Mouse (Mus musculus): Measurements from ENCODE around the gene Scg2. TPM values are rescaled to one million over a fixed set of nuclear protein-coding genes. Genes with fewer than 3 reads are reported as not detected.

The Scg2 gene
- not detected in 2 replicates for total RNA-seq (2014; fragmentation: Nextera tagmentation)
- 0.06 and 0.27 TPM in 2 replicates for total RNA-seq (2017)
- not detected in 2 replicates for polyA plus RNA-seq (2012)

GRCm38 (mm10) chr1:79439609-79440308 lies at the start of gene Scg2:
Gene Scg2 (minus strand): TSS chr1:79440120.
- H3K4me1 ChIP-seq (ENCODE audit: insufficient read depth, low read depth, low read length): no peaks in the 10 kb centered on the region
- no peaks in the 10 kb centered on the region for H3K9me3 ChIP-seq (replicated peaks)
- no peak within 1 kb of the TSS for H3K4me3 ChIP-seq (ENCODE audit: low read depth, low read length)
- DNase-seq (ENCODE audit: low spot score): no peak
- no peak for TF ChIP-seq GATA2 (IDR thresholded peaks at IDR 0.05; ENCODE audit: borderline replicate concordance, low read depth, low read length)
- TF ChIP-seq CTCF (IDR thresholded peaks at IDR 0.05; ENCODE audit: low read depth, low read length): no peak
- TF ChIP-seq GATA1 (IDR thresholded peaks at IDR 0.05; ENCODE audit: borderline replicate concordance, low read length): no peak
- TF ChIP-seq TAL1 (conservative IDR thresholded peaks at IDR 0.05; ENCODE audit: low read depth, low read length): no peak
- TF ChIP-seq POLR2AphosphoS5 (IDR thresholded peaks at IDR 0.05; ENCODE audit: insufficient replicate concordance, low read depth, low read length): no peak
- no peak for ATAC-seq (ENCODE audit: extremely low read depth, insufficient number of reproducible peaks, low FRiP score, poor library complexity, severe bottlenecking)
- no peaks in the 10 kb centered on the region for H3K36me3 ChIP-seq (replicated peaks)
- no peaks in the 10 kb centered on the region for H3K27me3 ChIP-seq (ENCODE audit: insufficient read depth, low read length)

GRCm38 (mm10) chr1:79485546-79485945 lies 45.6 kb upstream of the Scg2 start:
- H3K4me3 ChIP-seq (ENCODE audit: low read depth, low read length): no peak overlapping the region
- H3K4me1 ChIP-seq (ENCODE audit: insufficient read depth, low read depth, low read length): no peaks in the 10 kb centered on the region
- ATAC-seq (ENCODE audit: extremely low read depth, insufficient number of reproducible peaks, low FRiP score, poor library complexity, severe bottlenecking): no peak
- no peak for TF ChIP-seq POLR2AphosphoS5 (IDR thresholded peaks at IDR 0.05; ENCODE audit: insufficient replicate concordance, low read depth, low read length)
- no peak for TF ChIP-seq CTCF (IDR thresholded peaks at IDR 0.05; ENCODE audit: low read depth, low read length)
- H3K36me3 ChIP-seq (replicated peaks): no peaks in the 10 kb centered on the region
- H3K9me3 ChIP-seq (replicated peaks): no peaks in the 10 kb centered on the region
- H3K27me3 ChIP-seq (ENCODE audit: insufficient read depth, low read length): no peaks in the 10 kb centered on the region
- no peak for DNase-seq (ENCODE audit: low spot score)

- H3K4me3 ChIP-seq (ENCODE audit: low read depth, low read length): no peak overlapping the region
- H3K27me3 ChIP-seq (ENCODE audit: insufficient read depth, low read length): no peaks in the 10 kb centered on the region
- H3K36me3 ChIP-seq (replicated peaks): no peaks in the 10 kb centered on the region
- H3K9me3 ChIP-seq (replicated peaks): no peaks in the 10 kb centered on the region
- TF ChIP-seq GATA1 (IDR thresholded peaks at IDR 0.05; ENCODE audit: borderline replicate concordance, low read length) (no peak), POLR2AphosphoS5 (IDR thresholded peaks at IDR 0.05; ENCODE audit: insufficient replicate concordance, low read depth, low read length) (no peak), GATA2 (IDR thresholded peaks at IDR 0.05; ENCODE audit: borderline replicate concordance, low read depth, low read length) (no peak), CTCF (IDR thresholded peaks at IDR 0.05; ENCODE audit: low read depth, low read length) (no peak), TAL1 (conservative IDR thresholded peaks at IDR 0.05; ENCODE audit: low read depth, low read length) (no peak)
- no peaks in the 10 kb centered on the region for H3K4me1 ChIP-seq (ENCODE audit: insufficient read depth, low read depth, low read length)
- no peak for DNase-seq (ENCODE audit: low spot score)
- ATAC-seq (ENCODE audit: extremely low read depth, insufficient number of reproducible peaks, low FRiP score, poor library complexity, severe bottlenecking): no peak
These were observed 30.9 kb upstream of the Scg2 start for GRCm38 (mm10) chr1:79470856-79471255.

- no peaks in the 10 kb centered on the region for H3K9me3 ChIP-seq (replicated peaks)
- H3K4me1 ChIP-seq (ENCODE audit: insufficient read depth, low read depth, low read length): no peaks in the 10 kb centered on the region
- H3K36me3 ChIP-seq (replicated peaks): no peaks in the 10 kb centered on the region
- no peaks in the 10 kb centered on the region for H3K27me3 ChIP-seq (ENCODE audit: insufficient read depth, low read length)
- ATAC-seq (ENCODE audit: extremely low read depth, insufficient number of reproducible peaks, low FRiP score, poor library complexity, severe bottlenecking) (no peak), DNase-seq (ENCODE audit: low spot score) (no peak)
- H3K4me3 ChIP-seq (ENCODE audit: low read depth, low read length): no peak overlapping the region
- TF ChIP-seq GATA2 (IDR thresholded peaks at IDR 0.05; ENCODE audit: borderline replicate concordance, low read depth, low read length) (no peak), POLR2AphosphoS5 (IDR thresholded peaks at IDR 0.05; ENCODE audit: insufficient replicate concordance, low read depth, low read length) (no peak), CTCF (IDR thresholded peaks at IDR 0.05; ENCODE audit: low read depth, low read length) (no peak), TAL1 (conservative IDR thresholded peaks at IDR 0.05; ENCODE audit: low read depth, low read length) (no peak), GATA1 (IDR thresholded peaks at IDR 0.05; ENCODE audit: borderline replicate concordance, low read length) (no peak)
These were observed 30.0 kb upstream of the Scg2 start for GRCm38 (mm10) chr1:79469871-79470270.

- H3K36me3 ChIP-seq (replicated peaks): no peaks in the 10 kb centered on the region
- TF ChIP-seq CTCF (IDR thresholded peaks at IDR 0.05; ENCODE audit: low read depth, low read length) (no peak), GATA2 (IDR thresholded peaks at IDR 0.05; ENCODE audit: borderline replicate concordance, low read depth, low read length) (no peak), POLR2AphosphoS5 (IDR thresholded peaks at IDR 0.05; ENCODE audit: insufficient replicate concordance, low read depth, low read length) (no peak), GATA1 (IDR thresholded peaks at IDR 0.05; ENCODE audit: borderline replicate concordance, low read length) (no peak), TAL1 (conservative IDR thresholded peaks at IDR 0.05; ENCODE audit: low read depth, low read length) (no peak)
- ATAC-seq (ENCODE audit: extremely low read depth, insufficient number of reproducible peaks, low FRiP score, poor library complexity, severe bottlenecking): no peak
These were observed 26.7 kb upstream of the Scg2 start for GRCm38 (mm10) chr1:79466585-79466984.

GRCm38 (mm10) chr1:79458558-79458957 lies 18.6 kb upstream of the Scg2 start:
- Histone ChIP-seq H3K4me3 (ENCODE audit: low read depth, low read length) (no peak overlapping the region), H3K4me1 (ENCODE audit: insufficient read depth, low read depth, low read length) (no peaks in the 10 kb centered on the region), H3K36me3 (replicated peaks) (no peaks in the 10 kb centered on the region), H3K9me3 (replicated peaks) (no peaks in the 10 kb centered on the region), H3K27me3 (ENCODE audit: insufficient read depth, low read length) (no peaks in the 10 kb centered on the region)
- TF ChIP-seq GATA2 (IDR thresholded peaks at IDR 0.05; ENCODE audit: borderline replicate concordance, low read depth, low read length) (no peak), POLR2AphosphoS5 (IDR thresholded peaks at IDR 0.05; ENCODE audit: insufficient replicate concordance, low read depth, low read length) (no peak), TAL1 (conservative IDR thresholded peaks at IDR 0.05; ENCODE audit: low read depth, low read length) (no peak), GATA1 (IDR thresholded peaks at IDR 0.05; ENCODE audit: borderline replicate concordance, low read length) (no peak)
- no peak for ATAC-seq (ENCODE audit: extremely low read depth, insufficient number of reproducible peaks, low FRiP score, poor library complexity, severe bottlenecking)
- no peak for DNase-seq (ENCODE audit: low spot score)

More at GRCm38 (mm10) chr1:79466585-79466984, 26.7 kb upstream of the Scg2 start:
- Histone ChIP-seq H3K9me3 (replicated peaks) (no peaks in the 10 kb centered on the region), H3K27me3 (ENCODE audit: insufficient read depth, low read length) (no peaks in the 10 kb centered on the region), H3K4me1 (ENCODE audit: insufficient read depth, low read depth, low read length) (no peaks in the 10 kb centered on the region), H3K4me3 (ENCODE audit: low read depth, low read length) (no peak overlapping the region)
- no peak for DNase-seq (ENCODE audit: low spot score)
